In genomic region chr2:75823736-75824135, GRCm38 (mm10) we compare ENCODE assay signal across 13 mouse cellular contexts. TPM values are rescaled to one million over a fixed set of nuclear protein-coding genes. Genes with fewer than 3 reads are reported as not detected.
DNase-seq lines count a peak whose midpoint lies in the region; ATAC-seq lines count a peak whose summit lies in the region.
"Had no signal": no experiment of that assay in that cellular context is flagged by ENCODE, and none has a peak within 500 bp of the region (broad histone marks: within the 10 kb centered on the region; RNA-seq: fewer than 3 reads in every experiment).

No protein-coding gene starts in this region.

- peak; percentile 3 for DNase-seq in lung, postnatal 36 days
- DNase-seq in lung, postnatal 14 days: no peak
- DNase-seq in MN1 (ENCODE audit: low spot score): no peak
- DNase-seq in right cerebral cortex, postnatal 4 days: no peak
- DNase-seq in right cerebral cortex, adult 2 months (ENCODE audit: low spot score in 2 of 2): no peak
- DNase-seq in left cerebral cortex, postnatal 14 days (ENCODE audit: low spot score in 2 of 2): no peak
- DNase-seq: cerebellum, adult 18-20 months; forebrain, postnatal 0 days; heart, adult 2 months; kidney, postnatal 4 days had no signal

- peak; percentile 80 for ATAC-seq in granulocyte monocyte progenitor cell, adult 5-6 weeks (replicated peaks; ENCODE audit: poor library complexity, severe bottlenecking)
- ATAC-seq in megakaryocyte-erythroid progenitor cell, adult 5-6 weeks (replicated peaks; ENCODE audit: low FRiP score, low TSS enrichment, poor library complexity, severe bottlenecking): peak; percentile 38; the same call in 1 of the 2 replicates
- ATAC-seq: forebrain, postnatal 0 days; hindbrain, embryonic 16.5 days had no signal

- intact Hi-C loops in left cerebral cortex, postnatal 14 days (cut with DNase I): no loop called here

RNA-seq across cellular contexts. Expression of gene Agps, which starts 8.2 kb away (rescaled TPM):
- total RNA-seq in granulocyte monocyte progenitor cell, adult 5-6 weeks (2014; fragmentation: Nextera tagmentation): 164 and 183 TPM in 2 replicates
- total RNA-seq in granulocyte monocyte progenitor cell, adult 5-6 weeks (2017): 224 and 232 TPM in 2 replicates
- total RNA-seq in megakaryocyte-erythroid progenitor cell, adult 5-6 weeks (2014; fragmentation: Nextera tagmentation): 27.6 and 32.8 TPM in 2 replicates
- total RNA-seq in megakaryocyte-erythroid progenitor cell, adult 5-6 weeks (2017): 24.3 and 34.3 TPM in 2 replicates
- 10 to 100 TPM; 50.9 to 54.8 TPM for total RNA-seq in left cerebral cortex, postnatal 14 days (2021)
